Mouse (Mus musculus): Measurements from ENCODE around the gene Dab2ip.

Dab2ip gene

GRCm38 (mm10) chr2:35660953-35661374 lies 102.9 kb downstream of the Dab2ip start:
- peak; percentile 83 for DNase-seq

- DNase-seq = no peak
Observed at GRCm38 (mm10) chr2:35661454-35662000, 103.5 kb downstream of the Dab2ip start.

GRCm38 (mm10) chr2:35662001-35662491 lies 104.0 kb downstream of the Dab2ip start:
- peak; percentile 51 for DNase-seq

- DNase-seq = no peak
Observed at GRCm38 (mm10) chr2:35662738-35663550, 104.9 kb downstream of the Dab2ip start.

- DNase-seq = no peak
Observed at GRCm38 (mm10) chr2:35667746-35668145, 109.7 kb downstream of the Dab2ip start.

- no peak for DNase-seq
Observed at GRCm38 (mm10) chr2:35669217-35669616, 111.2 kb downstream of the Dab2ip start.

GRCm38 (mm10) chr2:35669748-35670147 lies 111.7 kb downstream of the Dab2ip start:
- DNase-seq = no peak

- no peak for DNase-seq
Observed at GRCm38 (mm10) chr2:35670300-35670699, 112.2 kb downstream of the Dab2ip start.

- DNase-seq = no peak
Observed at GRCm38 (mm10) chr2:35671980-35672910, 114.2 kb downstream of the Dab2ip start.

- DNase-seq = peak; percentile 24
Observed at GRCm38 (mm10) chr2:35673181-35673580, 115.1 kb downstream of the Dab2ip start.

GRCm38 (mm10) chr2:35673986-35674385 lies 115.9 kb downstream of the Dab2ip start:
- no peak for DNase-seq

GRCm38 (mm10) chr2:35674431-35674830 lies 116.4 kb downstream of the Dab2ip start:
- DNase-seq = no peak

- DNase-seq = no peak
Observed at GRCm38 (mm10) chr2:35676075-35676665, 118.1 kb downstream of the Dab2ip start.

- DNase-seq = peak; percentile 44
Observed at GRCm38 (mm10) chr2:35677855-35678254, 119.8 kb downstream of the Dab2ip start.

GRCm38 (mm10) chr2:35678440-35678839 lies 120.4 kb downstream of the Dab2ip start:
- no peak for DNase-seq

GRCm38 (mm10) chr2:35679812-35680672 lies 122.0 kb downstream of the Dab2ip start:
- no peak for DNase-seq

- DNase-seq = no peak
Observed at GRCm38 (mm10) chr2:35680833-35681232, 122.8 kb downstream of the Dab2ip start.

GRCm38 (mm10) chr2:35684005-35684404 lies 125.9 kb downstream of the Dab2ip start:
- no peak for DNase-seq

GRCm38 (mm10) chr2:35684735-35685312 lies 126.8 kb downstream of the Dab2ip start:
- no peak for DNase-seq

GRCm38 (mm10) chr2:35686104-35686503 lies 128.0 kb downstream of the Dab2ip start:
- DNase-seq = no peak

GRCm38 (mm10) chr2:35687557-35688070 lies 129.5 kb downstream of the Dab2ip start:
- DNase-seq = no peak

Data from right cerebral cortex, postnatal 25 days (tissue).